Mouse (Mus musculus) neural tube, embryonic 14.5 days (tissue): ENCODE measurements around the gene Rab2b. TPM values are rescaled to one million over a fixed set of nuclear protein-coding genes. Genes with fewer than 3 reads are reported as not detected.
A peak's percentile ranks its signal among the peaks of the same experiment; 100 is the strongest.

ENCODE experiments used
- ATAC-seq: fragments of 200-750 bp; cut with Nextera tagmentation; 2 replicates; pipeline ENCODE4 v1.8.0; 2017; ENCODE audit warnings: low read depth, mild to moderate bottlenecking, moderate TSS enrichment, moderate library complexity
- H3K27ac ChIP-seq: fragments of 300-500 bp; sonication (generic); 2 replicates; pipeline ENCODE4 v1.5.1; 2014; ENCODE audit warnings: low read depth, mild to moderate bottlenecking, control low read depth, low read length, moderate library complexity, mixed read lengths
- H3K27me3 ChIP-seq: fragments of 300-500 bp; sonication (generic); 2 replicates; pipeline ENCODE4 v1.6.1; 2014; ENCODE audit warnings: low read length; ENCODE audit not compliant: control insufficient read depth, insufficient read depth
- H3K36me3 ChIP-seq: fragments of 300-500 bp; sonication (generic); 2 replicates; pipeline ENCODE4 v1.6.1; 2014; ENCODE audit warnings: low read length, mixed read lengths; ENCODE audit not compliant: control insufficient read depth, insufficient read depth
- H3K4me1 ChIP-seq: fragments of 300-500 bp; sonication (generic); 2 replicates; pipeline ENCODE4 v1.6.1; 2014; ENCODE audit warnings: low read length; ENCODE audit not compliant: control insufficient read depth, insufficient read depth
- H3K4me2 ChIP-seq: fragments of 300-500 bp; sonication (generic); 2 replicates; pipeline ENCODE4 v1.6.1; 2014; ENCODE audit warnings: mild to moderate bottlenecking, low read depth, low read length, control low read depth
- H3K4me3 ChIP-seq: fragments of 300-500 bp; sonication (generic); 2 replicates; pipeline ENCODE4 v1.5.1; 2014; ENCODE audit warnings: low read depth, low read length, control low read depth, mixed read lengths
- H3K9ac ChIP-seq: fragments of 300-500 bp; sonication (generic); replicated peaks from 2 replicates; pipeline ENCODE4 v1.6.1; 2014; ENCODE audit warnings: low read depth, mild to moderate bottlenecking, control low read depth, low read length, mixed read lengths
- H3K9me3 ChIP-seq: fragments of 300-500 bp; sonication (generic); 2 replicates; pipeline ENCODE4 v1.6.1; 2016; ENCODE audit warnings: low read length; ENCODE audit not compliant: control insufficient read depth
- WGBS: fragments of 180-500 bp; shearing (Covaris S2); extraction: QIAGEN DNeasy Blood & Tissue Kit; methylation state at CpG from one replicate; pipeline ENCODE4 v1.1.7; 2014; 5-methylcytosine and 5-hydroxymethylcytosine counted together
- polyA plus RNA-seq: library from polyadenylated mRNA; unstranded; fragments of >200 nt; fragmentation: Nextera tagmentation; extraction: Ambion mirVana; gene quantifications from 2 replicates; pipeline ENCODE4 v1.2.1, GENCODE M21; 2014

The Rab2b gene
- polyA plus RNA-seq, 1 experiment from 2014 or later = 69.4 TPM

- Histone ChIP-seq H3K9ac (no peak overlapping the region), H3K4me2 (no peak overlapping the region), H3K27me3 (no peaks in the 10 kb centered on the region), H3K4me3 (no peak overlapping the region), H3K4me1 (no peaks in the 10 kb centered on the region), H3K36me3 (peaks cover 70% of the 10 kb centered on the region), H3K27ac (no peak overlapping the region), H3K9me3 (no peaks in the 10 kb centered on the region)
- 60% methylated on average over 6 of the region's 6 CpGs for WGBS
- peak; percentile 70 for ATAC-seq
These were observed 16.4 kb upstream of the Rab2b start for GRCm38 (mm10) chr14:52295558-52296264.

- no peak overlapping the region for H3K9ac ChIP-seq
- H3K36me3 ChIP-seq = peaks cover 28% of the 10 kb centered on the region
- peaks cover 8% of the 10 kb centered on the region; the same call in 1 of the 2 replicates for H3K4me1 ChIP-seq
- no peak overlapping the region for H3K27ac ChIP-seq
- H3K4me3 ChIP-seq = no peak overlapping the region
- ATAC-seq = no peak
- no peaks in the 10 kb centered on the region for H3K27me3 ChIP-seq
- H3K4me2 ChIP-seq = no peak overlapping the region
- no peaks in the 10 kb centered on the region for H3K9me3 ChIP-seq
- 95% methylated on average over 3 of the region's 3 CpGs for WGBS
These were observed 4.8 kb upstream of the Rab2b start for GRCm38 (mm10) chr14:52284191-52284590.

- H3K4me2 ChIP-seq = no peak overlapping the region
- peaks cover 24% of the 10 kb centered on the region for H3K36me3 ChIP-seq
- H3K27ac ChIP-seq = no peak overlapping the region
- no peak for ATAC-seq
- WGBS = 97% methylated on average over 5 of the region's 5 CpGs
- no peaks in the 10 kb centered on the region for H3K27me3 ChIP-seq
- no peaks in the 10 kb centered on the region for H3K9me3 ChIP-seq
- no peak overlapping the region for H3K4me3 ChIP-seq
- H3K4me1 ChIP-seq = peaks cover 8% of the 10 kb centered on the region; the same call in 1 of the 2 replicates
- H3K9ac ChIP-seq = no peak overlapping the region
These were observed 4.3 kb upstream of the Rab2b start for GRCm38 (mm10) chr14:52283629-52284028.

- Histone ChIP-seq H3K4me1 (peaks cover 10% of the 10 kb centered on the region; the same call in 1 of the 2 replicates), H3K27ac (peak overlapping the region; percentile 83), H3K36me3 (0 out of 2 replicates have a peak, but pooled peaks cover 6% of the 10 kb centered on the region), H3K27me3 (no peaks in the 10 kb centered on the region), H3K4me2 (peak overlapping the region; percentile 63), H3K4me3 (peak overlapping the region; percentile 82), H3K9me3 (no peaks in the 10 kb centered on the region), H3K9ac (peak overlapping the region; percentile 83)
- 1% methylated on average over 20 of the region's 21 CpGs for WGBS
- ATAC-seq = no peak; the same call in 1 of the 2 replicates
These were observed 389 bp upstream of the Rab2b start for GRCm38 (mm10) chr14:52279747-52280120.

GRCm38 (mm10) chr14:52277210-52277609, 2.1 kb downstream of the Rab2b start:
- H3K27me3 ChIP-seq = no peaks in the 10 kb centered on the region
- ATAC-seq = no peak
- 95% methylated on average over 4 of the region's 4 CpGs for WGBS
- H3K27ac ChIP-seq = no peak overlapping the region
- H3K4me3 ChIP-seq = no peak overlapping the region
- peaks cover 11% of the 10 kb centered on the region; the same call in 1 of the 2 replicates for H3K36me3 ChIP-seq
- H3K9me3 ChIP-seq = no peaks in the 10 kb centered on the region
- peaks cover 10% of the 10 kb centered on the region; the same call in 1 of the 2 replicates for H3K4me1 ChIP-seq
- no peak overlapping the region for H3K9ac ChIP-seq
- no peak overlapping the region for H3K4me2 ChIP-seq

GRCm38 (mm10) chr14:52272781-52273180, 6.6 kb downstream of the Rab2b start:
- H3K27me3 ChIP-seq = no peaks in the 10 kb centered on the region
- H3K4me1 ChIP-seq = no peaks in the 10 kb centered on the region

GRCm38 (mm10) chr14:52257484-52258213, 21.7 kb downstream of the Rab2b start, which contains the start of gene Chd8:
Gene Chd8, minus strand, starts transcription at chr14:52257780.
- H3K9ac ChIP-seq = peak within 1 kb of the TSS; percentile 84
- ATAC-seq = peak; percentile 100
- H3K4me3 ChIP-seq = peak within 1 kb of the TSS; percentile 85
- peaks cover 10% of the 10 kb centered on the region for H3K4me1 ChIP-seq
- no peaks in the 10 kb centered on the region for H3K27me3 ChIP-seq
- H3K27ac ChIP-seq = peak within 1 kb of the TSS; percentile 93
- H3K4me2 ChIP-seq = peak within 1 kb of the TSS; percentile 62
- 0 out of 2 replicates have a peak, but pooled peaks cover 2% of the 10 kb centered on the region for H3K36me3 ChIP-seq
- WGBS = under 1% methylated on average over 54 of the region's 54 CpGs
- no peaks in the 10 kb centered on the region for H3K9me3 ChIP-seq

More at GRCm38 (mm10) chr14:52272781-52273180, 6.6 kb downstream of the Rab2b start:
- H3K9ac ChIP-seq = no peak overlapping the region
- no peak overlapping the region for H3K4me2 ChIP-seq
- peaks cover 24% of the 10 kb centered on the region; the same call in 1 of the 2 replicates for H3K36me3 ChIP-seq
- WGBS = 70% methylated on average over 3 of the region's 3 CpGs
- no peak overlapping the region for H3K4me3 ChIP-seq
- H3K9me3 ChIP-seq = no peaks in the 10 kb centered on the region
- no peak overlapping the region for H3K27ac ChIP-seq
- no peak for ATAC-seq

GRCm38 (mm10) chr14:52256311-52257175, 22.8 kb downstream of the Rab2b start:
- no peaks in the 10 kb centered on the region for H3K36me3 ChIP-seq
- peak overlapping the region; percentile 93; the same call in 1 of the 2 replicates for H3K27ac ChIP-seq
- H3K9me3 ChIP-seq = no peaks in the 10 kb centered on the region
- H3K4me2 ChIP-seq = peak overlapping the region; percentile 62
- peaks cover 10% of the 10 kb centered on the region for H3K4me1 ChIP-seq
- H3K4me3 ChIP-seq = peak overlapping the region; percentile 85
- WGBS = 10% methylated on average over 18 of the region's 18 CpGs
- H3K9ac ChIP-seq = peak overlapping the region; percentile 84
- no peak for ATAC-seq
- H3K27me3 ChIP-seq = no peaks in the 10 kb centered on the region
